Mouse (Mus musculus) hindbrain, embryonic 10.5 days (tissue): ENCODE results near the gene Lypd9. TPM values are rescaled to one million over a fixed set of nuclear protein-coding genes. Genes with fewer than 3 reads are reported as not detected.
"Not testable (repeated sequence)": the region's sequence is repeated elsewhere in the genome, so short reads cannot be mapped to it uniquely, and the experiment has no call there.

Experiments
- DNase-seq: peaks from one replicate; pipeline ENCODE4 v3.0.0-alpha.2; 2017; ENCODE audit warnings: low spot score
- H3K27ac ChIP-seq: fragments of 300-500 bp; sonication (generic); 2 replicates; pipeline ENCODE4 v1.5.1; 2016; ENCODE audit warnings: mild to moderate bottlenecking, moderate library complexity
- H3K27me3 ChIP-seq: fragments of 300-500 bp; sonication (generic); 2 replicates; pipeline ENCODE4 v1.6.1; 2016; ENCODE audit warnings: mild to moderate bottlenecking; ENCODE audit not compliant: poor library complexity, insufficient read depth, severe bottlenecking
- H3K36me3 ChIP-seq: fragments of 300-500 bp; sonication (generic); 2 replicates; pipeline ENCODE4 v1.6.1; 2016; ENCODE audit warnings: mild to moderate bottlenecking, moderate library complexity
- H3K4me1 ChIP-seq: fragments of 300-500 bp; sonication (generic); replicated peaks from 2 replicates; pipeline ENCODE4 v1.6.1; 2016; ENCODE audit warnings: mild to moderate bottlenecking
- H3K4me3 ChIP-seq: fragments of 300-500 bp; sonication (generic); 2 replicates; pipeline ENCODE4 v1.5.1; 2016; ENCODE audit warnings: mild to moderate bottlenecking, moderate library complexity
- H3K9me3 ChIP-seq: fragments of 300-500 bp; sonication (generic); 2 replicates; pipeline ENCODE4 v1.6.1; 2016; ENCODE audit warnings: mild to moderate bottlenecking, moderate library complexity
- WGBS: fragments of 180-500 bp; shearing (Covaris S2); methylation state at CpG from one replicate; pipeline ENCODE4 v1.1.7; 2016; 5-methylcytosine and 5-hydroxymethylcytosine counted together
- polyA plus RNA-seq: library from polyadenylated mRNA; unstranded; fragments of >200 nt; fragmentation: Nextera tagmentation; extraction: Ambion mirVana; gene quantifications from 2 replicates; pipeline ENCODE4 v1.2.1, GENCODE M21; 2016

Lypd9 gene
- not detected in 2 replicates for polyA plus RNA-seq

- Histone ChIP-seq H3K27me3 (no peaks in the 10 kb centered on the region), H3K36me3 (no peaks in the 10 kb centered on the region), H3K27ac (no peak within 1 kb of the TSS), H3K9me3 (peaks cover 9% of the 10 kb centered on the region; the same call in 1 of the 2 replicates), H3K4me3 (no peak within 1 kb of the TSS), H3K4me1 (no peaks in the 10 kb centered on the region)
- 92% methylated on average over 9 of the region's 9 CpGs for WGBS
- no peak for DNase-seq
Observed at GRCm38 (mm10) chr11:58452759-58453158, at the start of gene Lypd9. Lypd9 (minus strand) TSS chr11:58452923.

- not testable (repeated sequence) for H3K27me3 ChIP-seq, DNase-seq, H3K9me3 ChIP-seq, H3K4me1 ChIP-seq, H3K27ac ChIP-seq, H3K36me3 ChIP-seq, H3K4me3 ChIP-seq
Observed at GRCm38 (mm10) chr11:58502472-58502871, 49.7 kb upstream of the Lypd9 start, which contains the start of gene Olfr331. Olfr331 (minus strand) TSS chr11:58502572.

- no peak overlapping the region for H3K4me3 ChIP-seq
- 76% methylated on average over 3 of the region's 3 CpGs for WGBS
- H3K36me3 ChIP-seq: no peaks in the 10 kb centered on the region
- H3K9me3 ChIP-seq: no peaks in the 10 kb centered on the region
- H3K27me3 ChIP-seq: no peaks in the 10 kb centered on the region
- no peaks in the 10 kb centered on the region for H3K4me1 ChIP-seq
- H3K27ac ChIP-seq: no peak overlapping the region
- DNase-seq: no peak
Observed at GRCm38 (mm10) chr11:58499290-58499689, 46.6 kb upstream of the Lypd9 start.

DNA sequence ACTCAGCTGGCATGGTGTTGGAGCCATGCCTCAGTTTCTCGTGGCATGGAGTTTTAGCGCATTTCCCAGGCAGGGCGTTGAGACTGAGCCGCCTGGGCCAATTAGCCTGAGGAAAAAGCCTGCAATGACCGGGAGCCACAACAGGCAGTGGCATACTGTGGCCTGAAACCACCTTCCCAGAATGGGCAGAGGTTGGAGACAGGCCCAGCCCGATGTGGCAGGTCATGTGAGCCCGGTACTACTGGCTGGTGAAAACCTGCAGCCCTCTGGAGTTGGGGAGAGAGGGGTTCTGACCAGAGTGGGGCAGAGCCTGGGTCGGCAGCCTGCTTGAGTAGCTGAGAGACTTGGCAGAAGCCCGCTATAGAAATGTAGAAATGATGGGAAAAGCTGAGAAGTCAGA lies 46.0 kb upstream of the Lypd9 start:
- H3K4me1 ChIP-seq: no peaks in the 10 kb centered on the region
- WGBS: 85% methylated on average over 9 of the region's 9 CpGs
- H3K27ac ChIP-seq: no peak overlapping the region
- H3K36me3 ChIP-seq: no peaks in the 10 kb centered on the region
- H3K27me3 ChIP-seq: no peaks in the 10 kb centered on the region
- no peak overlapping the region for H3K4me3 ChIP-seq
- no peak for DNase-seq
- H3K9me3 ChIP-seq: no peaks in the 10 kb centered on the region

GRCm38 (mm10) chr11:58492455-58492854 lies 39.7 kb upstream of the Lypd9 start, which contains the start of gene Olfr332:
Olfr332 (minus strand) TSS chr11:58492555.
- H3K4me1 ChIP-seq: no peaks in the 10 kb centered on the region
- no peak for DNase-seq
- WGBS: 71% methylated on average over 2 of the region's 2 CpGs
- no peaks in the 10 kb centered on the region for H3K36me3 ChIP-seq
- no peak within 1 kb of the TSS for H3K27ac ChIP-seq
- H3K4me3 ChIP-seq: no peak within 1 kb of the TSS
- H3K27me3 ChIP-seq: no peaks in the 10 kb centered on the region
- H3K9me3 ChIP-seq: no peaks in the 10 kb centered on the region

DNA sequence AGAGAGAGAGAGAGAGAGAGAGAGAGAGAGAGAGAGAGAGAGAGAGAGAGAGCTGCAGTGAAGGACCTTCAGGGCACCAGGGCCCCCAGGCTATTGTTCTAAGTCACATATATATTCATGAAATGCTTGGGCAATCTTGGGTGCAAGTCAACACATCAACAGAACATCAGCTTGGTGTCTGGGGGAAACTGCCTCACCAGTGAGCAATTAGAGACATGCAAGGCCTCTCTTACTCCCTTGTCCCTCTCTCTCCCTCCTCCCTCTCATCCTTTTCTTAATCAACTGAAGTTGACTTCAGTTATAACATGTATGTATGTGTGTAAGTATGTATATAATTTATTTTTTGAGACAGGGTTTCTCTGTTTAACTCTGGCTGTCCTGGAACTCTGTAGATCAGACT lies 9.4 kb upstream of the Lypd9 start, which contains the start of gene Olfr30:
Gene Olfr30 (minus strand): TSS at position 101 of the 400 bp plus-strand sequence.
- Histone ChIP-seq H3K9me3 (no peaks in the 10 kb centered on the region), H3K27ac (no peak within 1 kb of the TSS), H3K27me3 (no peaks in the 10 kb centered on the region), H3K4me1 (no peaks in the 10 kb centered on the region), H3K4me3 (no peak within 1 kb of the TSS), H3K36me3 (no peaks in the 10 kb centered on the region)
- DNase-seq: no peak

DNA sequence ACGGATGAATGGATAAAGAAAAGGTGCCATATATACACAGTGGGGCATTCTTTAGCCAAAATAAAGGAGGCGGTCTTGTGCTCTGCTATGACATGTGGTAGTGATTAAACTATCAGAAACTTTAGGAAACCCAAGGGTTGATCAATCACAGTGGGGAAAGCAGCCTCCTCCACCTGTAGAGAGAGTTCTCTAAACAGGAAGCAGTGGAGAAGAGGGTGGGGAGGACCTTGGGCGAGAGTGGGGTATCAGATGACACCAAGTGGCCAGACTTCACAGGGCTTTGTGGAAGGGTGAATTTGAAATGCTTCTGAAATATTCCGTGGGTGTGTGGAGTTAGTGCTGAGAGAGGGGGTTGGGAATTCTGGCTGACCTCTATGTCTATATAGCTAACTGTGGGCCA lies 869 bp upstream of the Lypd9 start:
- DNase-seq: peak; percentile 17
- 54% methylated on average over 4 of the region's 4 CpGs for WGBS
- H3K27ac ChIP-seq: no peak overlapping the region

GRCm38 (mm10) chr11:58437866-58438265 lies 14.9 kb downstream of the Lypd9 start:
- 78% methylated on average over 5 of the region's 5 CpGs for WGBS
- Histone ChIP-seq H3K4me1 (no peaks in the 10 kb centered on the region), H3K27ac (no peak overlapping the region), H3K36me3 (no peaks in the 10 kb centered on the region), H3K27me3 (no peaks in the 10 kb centered on the region), H3K4me3 (no peak overlapping the region), H3K9me3 (no peaks in the 10 kb centered on the region)
- DNase-seq: no peak

More for the DNA sequence above, 869 bp upstream of the Lypd9 start:
- Histone ChIP-seq H3K4me3 (no peak overlapping the region), H3K27me3 (no peaks in the 10 kb centered on the region), H3K4me1 (no peaks in the 10 kb centered on the region), H3K36me3 (no peaks in the 10 kb centered on the region), H3K9me3 (0 out of 2 replicates have a peak, but pooled peaks cover 4% of the 10 kb centered on the region)

GRCm38 (mm10) chr11:58432259-58432658 lies 20.5 kb downstream of the Lypd9 start, which contains the start of gene Gm12253:
Gm12253 (plus strand) TSS chr11:58432559.
- no peak for DNase-seq
- 89% methylated on average over 3 of the region's 3 CpGs for WGBS
- Histone ChIP-seq H3K9me3 (no peaks in the 10 kb centered on the region), H3K27me3 (no peaks in the 10 kb centered on the region), H3K36me3 (no peaks in the 10 kb centered on the region), H3K4me3 (no peak within 1 kb of the TSS), H3K27ac (no peak within 1 kb of the TSS), H3K4me1 (no peaks in the 10 kb centered on the region)

DNA sequence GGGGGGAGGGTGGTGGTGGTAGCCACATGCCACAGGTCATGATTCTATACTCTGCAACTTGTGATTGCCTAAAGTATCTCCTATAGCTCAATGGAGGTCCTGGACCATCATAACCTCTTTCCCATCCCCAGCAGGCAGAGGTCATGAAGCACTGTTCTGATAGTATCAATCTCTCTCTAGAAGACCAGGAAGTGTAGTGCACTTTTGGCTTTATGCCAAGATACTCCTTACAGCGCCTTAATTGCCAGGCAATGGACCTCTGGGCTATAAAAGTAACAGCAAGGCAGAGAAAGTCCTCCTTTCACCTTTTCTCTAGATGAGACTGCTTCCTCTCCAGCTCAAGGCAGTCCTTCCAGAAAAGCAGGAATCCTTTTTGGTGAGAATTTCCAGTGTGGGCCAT lies 31.9 kb downstream of the Lypd9 start, which contains the start of gene 1810065E05Rik:
Gene 1810065E05Rik (plus strand): TSS at position 297 of the 400 bp plus-strand sequence.
- no peak for DNase-seq
- Histone ChIP-seq H3K36me3 (no peaks in the 10 kb centered on the region), H3K9me3 (no peaks in the 10 kb centered on the region), H3K4me1 (0 out of 2 replicates have a peak, but pooled peaks cover 2% of the 10 kb centered on the region), H3K27me3 (no peaks in the 10 kb centered on the region), H3K4me3 (no peak within 1 kb of the TSS), H3K27ac (no peak within 1 kb of the TSS)
- 77% methylated on average over 1 of the region's 1 CpGs for WGBS

DNA sequence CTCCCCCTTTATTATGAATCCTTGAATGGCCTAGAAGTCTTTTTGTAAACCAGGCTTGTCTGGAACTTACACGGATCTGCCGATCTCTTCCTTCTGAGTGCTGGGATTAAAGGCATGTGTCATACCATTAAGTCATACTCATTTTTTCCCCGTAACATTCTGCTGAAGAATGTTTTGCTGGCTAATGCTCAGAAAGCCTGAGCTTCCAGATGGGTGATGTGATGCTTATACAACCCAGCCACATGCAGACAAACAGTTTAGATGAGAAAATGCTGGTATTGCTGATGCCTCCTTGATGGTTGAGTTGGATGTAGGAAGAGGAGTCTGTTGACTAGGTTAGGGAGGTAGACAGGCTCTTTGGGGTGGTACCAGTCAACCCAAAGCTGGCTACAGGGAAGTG lies 34.4 kb downstream of the Lypd9 start:
- no peaks in the 10 kb centered on the region for H3K9me3 ChIP-seq
- no peak overlapping the region for H3K4me3 ChIP-seq
- H3K36me3 ChIP-seq: no peaks in the 10 kb centered on the region
- no peaks in the 10 kb centered on the region for H3K27me3 ChIP-seq
- 87% methylated on average over 3 of the region's 3 CpGs for WGBS
- no peak for DNase-seq
- no peak overlapping the region for H3K27ac ChIP-seq
- H3K4me1 ChIP-seq: 0 out of 2 replicates have a peak, but pooled peaks cover 2% of the 10 kb centered on the region

GRCm38 (mm10) chr11:58408066-58408465 lies 44.7 kb downstream of the Lypd9 start:
- no peaks in the 10 kb centered on the region for H3K4me1 ChIP-seq
- H3K27me3 ChIP-seq: no peaks in the 10 kb centered on the region
- no peak overlapping the region for H3K4me3 ChIP-seq
- H3K27ac ChIP-seq: no peak overlapping the region
- WGBS: 91% methylated on average over 3 of the region's 3 CpGs
- no peaks in the 10 kb centered on the region for H3K9me3 ChIP-seq
- H3K36me3 ChIP-seq: no peaks in the 10 kb centered on the region
- no peak for DNase-seq

DNA sequence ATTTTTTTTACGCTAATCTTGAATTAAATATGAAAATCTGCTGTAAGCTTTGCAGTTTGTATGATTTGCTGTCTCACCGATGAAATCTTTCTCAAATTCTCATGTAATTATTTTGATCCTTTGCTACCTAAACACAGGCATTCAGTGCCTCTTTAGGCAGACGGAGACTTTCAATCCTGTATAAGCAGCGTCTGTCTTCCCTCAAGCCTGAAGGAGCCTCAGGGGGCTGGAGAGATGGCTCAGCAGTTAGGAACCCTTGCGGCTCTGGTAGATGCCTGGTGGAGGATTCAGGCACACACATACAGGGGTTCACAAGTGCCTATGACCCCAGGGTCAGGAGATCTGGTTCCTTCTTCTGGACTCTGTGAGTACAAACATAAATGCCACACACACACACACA lies 52.1 kb downstream of the Lypd9 start:
- H3K4me1 ChIP-seq: peaks cover 7% of the 10 kb centered on the region; the same call in 1 of the 2 replicates
- H3K4me3 ChIP-seq: no peak overlapping the region
- no peaks in the 10 kb centered on the region for H3K27me3 ChIP-seq
- no peak overlapping the region for H3K27ac ChIP-seq
- no peak for DNase-seq
- no peaks in the 10 kb centered on the region for H3K36me3 ChIP-seq
- WGBS: 61% methylated on average over 5 of the region's 5 CpGs
- no peaks in the 10 kb centered on the region for H3K9me3 ChIP-seq
